Mouse (Mus musculus): ENCODE measurements at regions not wholly inside any gene's neighbourhood (a gene's known extent, or its start where the extent isn't known, plus 50 kb on each side); places are given as distances from the start of the nearest gene placed in this dataset.

DNA sequence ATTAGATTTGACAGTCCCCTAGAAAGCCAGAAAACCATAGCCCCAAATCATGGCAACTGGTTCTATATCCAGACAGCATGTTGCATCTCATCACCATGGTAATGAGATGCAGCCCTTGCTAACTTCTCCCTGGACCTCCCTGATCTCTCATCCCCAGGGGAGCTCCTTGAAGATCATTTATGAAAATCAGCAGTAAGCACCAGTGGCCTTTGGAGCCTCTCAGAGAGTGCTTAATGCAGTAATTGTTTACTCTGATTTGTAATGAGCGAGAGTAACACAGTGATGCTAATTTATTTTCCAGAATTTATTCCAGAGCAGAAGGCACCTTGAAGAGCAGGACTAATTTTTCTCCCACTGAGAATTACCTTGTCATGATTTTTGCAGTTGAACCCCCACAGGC is 133.1 kb upstream of the Chl1 start:
- DNase-seq: no peak
- intact Hi-C loops (cut with DNase I; ENCODE audit: low total_unique reads): no loop called here

DNA sequence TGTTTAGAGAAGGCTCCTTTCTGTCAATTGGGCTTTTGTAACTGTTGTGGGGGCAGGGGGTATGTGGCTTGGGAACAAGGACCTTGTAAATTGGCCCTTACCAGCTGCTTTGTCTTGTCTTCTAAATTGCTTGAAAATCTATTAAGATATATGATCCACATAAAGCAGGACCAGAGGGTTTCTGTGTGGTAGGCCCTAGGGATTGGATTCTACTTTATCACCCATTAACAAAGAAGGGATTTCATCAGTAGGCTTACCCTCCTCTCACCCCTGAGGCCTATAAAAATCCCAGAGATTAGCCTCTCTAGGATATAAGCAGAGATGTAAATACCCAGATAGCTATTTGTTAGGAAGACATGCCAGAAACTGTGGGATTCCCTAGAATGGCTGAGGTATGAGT is 132.3 kb upstream of the Chl1 start:
- intact Hi-C loops (cut with DNase I; ENCODE audit: low total_unique reads): no loop called here
- no peak for DNase-seq

- intact Hi-C loops (cut with DNase I; ENCODE audit: low total_unique reads): no loop called here
- no peak for DNase-seq
Observed at GRCm38 (mm10) chr6:103381030-103381429, 129.4 kb upstream of the Chl1 start.

GRCm38 (mm10) chr6:103381930-103382329 is 128.5 kb upstream of the Chl1 start:
- intact Hi-C loops (cut with DNase I; ENCODE audit: low total_unique reads): no loop called here
- no peak for DNase-seq

- no peak for DNase-seq
- intact Hi-C loops (cut with DNase I; ENCODE audit: low total_unique reads): no loop called here
Observed at GRCm38 (mm10) chr6:103386591-103386990, 123.8 kb upstream of the Chl1 start.

DNA sequence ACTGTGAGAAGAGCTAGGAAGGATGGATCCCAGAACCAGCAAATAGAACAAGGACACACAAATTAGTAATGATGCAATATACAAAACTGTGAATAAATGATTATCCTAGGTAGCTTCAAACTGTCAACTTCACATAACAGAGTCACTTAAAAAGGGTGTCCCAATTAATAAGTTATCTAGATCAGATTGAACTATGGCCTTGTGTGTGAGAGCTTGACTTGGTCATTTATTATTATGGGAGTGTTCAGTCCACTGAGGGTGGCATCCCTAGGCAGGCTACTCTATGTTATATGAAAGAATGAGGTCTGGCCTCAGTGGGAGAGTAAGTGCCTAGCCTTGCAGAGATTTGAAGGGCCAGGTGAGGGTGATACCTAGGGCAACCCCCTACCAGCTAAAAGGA is 104.4 kb upstream of the Chl1 start:
- intact Hi-C loops (cut with DNase I; ENCODE audit: low total_unique reads): no loop called here
- no peak for DNase-seq

- intact Hi-C loops (cut with DNase I; ENCODE audit: low total_unique reads): no loop called here
Observed at GRCm38 (mm10) chr6:103414888-103415287, 95.5 kb upstream of the Chl1 start.

GRCm38 (mm10) chr6:103421013-103421933 is 89.1 kb upstream of the Chl1 start:
- intact Hi-C loops (cut with DNase I; ENCODE audit: low total_unique reads): no loop called here
- DNase-seq: no peak

More at GRCm38 (mm10) chr6:103414888-103415287, 95.5 kb upstream of the Chl1 start:
- DNase-seq: no peak

DNA sequence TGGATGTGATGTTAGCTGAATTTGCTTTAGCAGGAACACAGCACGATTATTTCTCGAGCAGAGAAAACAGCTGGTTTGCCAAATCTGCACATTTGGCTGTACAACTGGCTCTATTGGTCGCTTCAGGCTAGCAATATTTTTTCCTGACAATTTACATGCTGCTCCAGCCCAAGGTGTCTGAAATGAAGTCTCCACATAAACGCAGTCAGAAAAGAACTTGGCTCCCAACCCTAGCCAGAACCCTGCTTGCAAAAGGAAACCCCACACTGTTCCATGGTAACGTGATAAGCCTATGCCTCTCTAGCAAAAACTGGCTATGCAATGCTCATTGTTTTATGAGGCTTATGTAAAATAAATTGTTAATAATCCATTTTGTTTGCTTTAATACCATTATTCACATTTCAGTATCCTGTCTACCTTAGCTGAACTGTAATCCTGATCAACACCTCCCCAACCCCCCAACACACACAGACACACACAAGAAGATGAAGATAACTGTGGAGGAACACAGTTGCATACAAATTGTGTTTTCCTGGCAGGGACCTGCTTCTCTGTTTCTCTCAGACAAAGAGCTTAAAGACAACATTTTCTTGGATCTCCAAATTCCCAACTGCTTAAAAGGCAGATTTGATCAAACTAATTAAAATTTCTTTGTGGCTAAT is 79.3 kb upstream of the Chl1 start:
- intact Hi-C loops (cut with DNase I; ENCODE audit: low total_unique reads): no loop called here

DNA sequence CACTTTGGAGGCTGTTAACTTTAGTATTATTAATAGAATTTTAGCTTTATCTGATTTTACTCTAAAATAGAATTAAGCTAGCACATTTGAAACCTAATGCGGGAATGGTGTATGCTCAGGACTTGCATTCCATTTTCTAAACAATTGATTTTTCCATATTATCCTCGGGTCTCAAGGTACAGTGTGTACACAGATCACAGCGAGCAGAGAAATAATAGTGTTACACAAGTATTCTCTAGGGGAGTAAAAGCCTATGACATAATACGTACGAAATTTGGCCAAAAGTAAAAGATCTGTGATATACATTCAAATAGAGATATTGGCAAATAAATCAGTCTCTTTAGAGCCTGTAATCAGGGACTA is 78.8 kb upstream of the Chl1 start:
- DNase-seq: no peak
- intact Hi-C loops (cut with DNase I; ENCODE audit: low total_unique reads): no loop called here

More for the DNA sequence above, 79.3 kb upstream of the Chl1 start:
- DNase-seq: no peak

Measured in gastrocnemius, postnatal 14 days (tissue).